Mouse (Mus musculus) ES-E14 (cell line): ENCODE data around the gene Rtl8b. TPM values are rescaled to one million over a fixed set of nuclear protein-coding genes. Genes with fewer than 3 reads are reported as not detected.

ENCODE experiments used
- total RNA-seq: library from RNA; depleted of rRNA; stranded (reverse); fragments of 300-350 nt; gene quantifications from 2 replicates; pipeline ENCODE4 v1.2.3, GENCODE M21; 2012; rRNA removed

Gene Rtl8b
- total RNA-seq, 1 experiment: 11.7 TPM

Other genes with a start within 250 kb of the Rtl8b start
- gene Etd, start 235.5 kb downstream of the Rtl8b start, total RNA-seq: not detected in 2 replicates
- 1.7 TPM in 1 of 2 replicates, not detected in the other for gene Rtl8c, start 62.4 kb downstream of the Rtl8b start, total RNA-seq
- not detected in 2 replicates for gene Gm14597, start 61.4 kb downstream of the Rtl8b start, total RNA-seq
- gene Rtl8a, start 26.7 kb downstream of the Rtl8b start, total RNA-seq: 4.9 and 11.9 TPM in 2 replicates
- 2.2 and 4.4 TPM in 2 replicates for gene 4930502E18Rik, start 54.4 kb upstream of the Rtl8b start, total RNA-seq
- gene 1700013H16Rik, start 87.4 kb upstream of the Rtl8b start, total RNA-seq: 0.26 and 10.1 TPM in 2 replicates
- gene Zfp36l3, start 106.0 kb upstream of the Rtl8b start, total RNA-seq: 0.74 and 4.4 TPM in 2 replicates
- gene Xlr, start 127.3 kb upstream of the Rtl8b start, total RNA-seq: 0.45 TPM in 1 of 2 replicates, not detected in the other